Mouse (Mus musculus): Measurements from ENCODE around the gene St3gal3. TPM values are rescaled to one million over a fixed set of nuclear protein-coding genes. Genes with fewer than 3 reads are reported as not detected.

Gene St3gal3
- polyA plus RNA-seq (2014; fragmentation: Illumina TruSeq; extraction: RNeasy Lipid Tissue Mini Kit (QIAGEN cat#74804); ENCODE audit: low read depth, low replicate concordance): 2.4 TPM

DNA sequence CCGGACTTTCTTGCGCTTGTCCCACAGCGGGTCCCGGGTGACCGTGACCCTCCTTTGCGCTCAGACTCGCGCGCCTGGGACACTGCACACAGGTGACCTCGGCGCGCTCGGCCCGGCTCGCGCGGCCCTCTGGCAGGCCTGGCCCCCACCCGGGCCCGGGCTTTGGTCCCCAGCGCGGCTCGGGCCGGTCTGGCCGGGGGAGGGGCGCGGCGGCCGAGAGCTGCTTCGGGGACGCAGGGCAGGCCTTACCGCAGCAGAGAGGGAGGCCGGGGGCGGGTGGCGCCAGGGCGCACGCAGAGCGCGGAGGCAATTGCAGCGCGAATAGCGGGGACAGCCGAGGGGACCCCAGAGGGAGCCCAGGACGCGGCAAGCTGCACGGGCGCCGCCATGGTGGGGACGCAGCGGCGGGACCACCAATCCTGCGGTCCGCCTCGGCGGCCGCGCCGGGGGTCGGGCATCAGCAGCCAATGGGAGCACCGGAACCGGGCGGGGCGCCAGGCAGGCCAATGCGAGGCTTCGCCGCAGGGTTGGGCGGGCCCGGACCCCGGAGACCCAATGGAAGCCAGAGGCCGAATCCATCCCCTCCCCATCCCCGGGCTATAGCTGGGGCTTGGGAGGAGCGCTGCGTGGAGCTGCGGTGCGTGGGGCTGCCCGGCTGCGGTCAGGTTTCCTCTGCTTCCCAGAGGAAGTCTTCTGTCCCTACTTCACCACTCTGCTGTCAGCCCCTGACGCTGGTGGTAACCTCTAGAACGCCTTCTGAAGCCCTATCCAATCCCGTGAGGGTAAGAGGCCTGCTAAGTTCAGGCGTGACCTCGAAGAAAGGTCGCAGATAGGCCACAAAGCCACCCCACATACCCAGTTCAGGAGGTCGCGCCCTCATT lies at the start of gene St3gal3:
Gene St3gal3, minus strand, starts transcription at position 430 of the 881 bp plus-strand sequence.

DNA sequence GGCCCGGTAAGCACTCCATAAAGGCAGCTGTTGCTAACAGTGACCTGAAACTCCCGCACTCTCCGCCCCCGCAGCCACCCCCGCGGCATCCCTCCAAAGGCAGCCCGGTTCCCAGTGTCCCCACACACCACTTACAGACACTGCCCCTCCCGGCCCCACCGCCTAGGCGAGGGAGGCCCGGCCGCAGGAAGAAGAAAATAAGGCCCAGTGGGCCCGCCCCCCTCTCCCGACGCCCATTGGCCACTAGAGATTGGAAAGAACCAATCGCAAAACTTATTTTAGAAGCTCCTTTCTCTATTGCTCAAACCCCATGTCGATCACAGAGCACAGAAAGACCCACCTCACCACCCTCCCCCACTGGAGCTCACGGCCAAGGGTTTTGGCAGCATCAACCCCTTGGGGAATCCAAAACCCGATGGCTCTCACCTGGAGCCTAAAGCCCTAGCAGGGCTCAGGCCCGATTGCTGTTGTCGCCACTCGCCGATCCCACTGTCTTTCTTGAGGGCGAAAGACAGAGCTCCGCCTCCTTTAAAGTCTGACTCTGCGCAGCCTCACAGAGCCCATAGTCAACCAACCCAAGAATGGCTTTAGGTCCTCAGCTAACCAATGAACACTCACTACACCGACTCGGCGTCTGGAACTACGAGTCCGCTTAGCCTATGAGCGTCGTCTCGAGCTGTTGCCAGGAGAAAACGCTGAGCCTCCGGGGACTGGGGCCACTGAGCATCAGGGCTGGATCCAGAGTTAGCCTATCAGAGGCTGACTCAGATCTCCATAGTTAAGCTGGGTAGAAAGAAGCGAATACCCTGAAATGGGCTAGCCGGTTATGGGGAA lies 45.0 kb upstream of the St3gal3 start, which contains the start of gene Kdm4a:
Gene Kdm4a, minus strand, starts transcription at position 577 of the 834 bp plus-strand sequence.

DNA sequence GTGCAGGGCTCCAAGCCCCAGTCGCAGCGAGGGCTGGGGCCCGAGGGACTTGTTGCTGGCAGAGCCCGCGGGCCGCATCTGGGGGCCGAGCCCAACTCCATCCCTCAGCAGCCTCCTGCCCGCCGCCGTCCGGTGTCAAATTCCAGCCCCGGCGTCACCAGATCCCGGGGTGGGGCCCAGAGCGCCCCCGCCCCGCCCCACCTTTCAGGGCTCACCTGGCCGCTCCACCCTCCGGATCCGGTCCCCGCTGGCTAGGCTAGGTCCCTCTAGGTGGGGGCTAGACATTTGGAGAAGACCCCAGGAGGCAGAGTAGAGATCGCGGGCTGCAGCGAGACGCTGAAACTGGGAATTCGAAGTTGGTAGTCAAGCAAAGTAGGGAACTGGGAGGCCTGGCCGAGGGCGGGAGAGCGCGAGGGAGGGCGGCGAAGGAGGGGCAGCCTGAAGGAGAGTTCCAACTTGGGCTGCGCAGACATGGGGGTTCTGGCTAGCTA lies 205.3 kb downstream of the St3gal3 start, which contains the start of gene Artn:
Gene Artn, minus strand, starts transcription at position 373 of the 491 bp plus-strand sequence.

DNA sequence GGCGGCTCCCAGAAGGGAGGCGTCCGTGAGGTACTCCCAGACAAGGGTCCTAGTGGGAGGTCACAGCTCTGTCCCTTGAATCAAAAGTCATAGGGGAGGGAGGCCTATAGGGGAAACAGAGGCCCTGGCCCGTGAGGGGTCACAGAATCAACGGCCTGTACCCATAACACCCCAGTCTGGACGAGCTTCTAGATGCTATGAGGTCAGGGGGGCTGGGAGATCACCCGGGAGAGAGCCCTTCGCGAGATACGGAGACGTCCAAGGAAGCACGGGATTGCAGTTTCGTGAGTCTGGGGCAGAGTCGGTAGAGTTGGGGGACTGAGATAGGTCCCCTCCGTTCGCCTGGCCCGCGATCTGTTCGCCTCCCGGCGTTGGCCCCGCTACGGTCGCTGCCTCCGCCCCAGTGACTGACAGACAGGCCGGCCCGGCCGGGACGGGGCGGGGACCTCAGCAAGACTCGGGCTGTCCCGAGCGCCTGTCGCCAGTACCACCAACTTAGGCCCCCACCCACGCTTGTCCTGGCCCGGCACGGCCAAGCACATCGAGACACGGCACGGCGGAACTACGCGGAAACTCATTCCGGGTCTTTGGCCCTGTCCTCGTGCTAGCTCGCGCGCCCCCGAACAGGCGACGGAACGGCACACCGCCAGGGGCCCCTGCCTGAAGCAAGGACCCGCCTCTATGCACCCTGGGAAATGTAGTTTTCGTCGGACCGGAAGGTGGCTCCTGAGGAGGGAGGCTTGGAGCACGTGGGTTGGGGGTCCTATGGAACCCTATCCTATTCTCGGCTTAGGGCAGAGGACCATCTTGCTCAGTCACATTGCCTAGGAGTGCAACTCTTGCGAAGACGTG lies 219.9 kb downstream of the St3gal3 start, which contains the start of gene Ipo13:
Gene Ipo13, minus strand, starts transcription at position 409 of the 852 bp plus-strand sequence.

DNA sequence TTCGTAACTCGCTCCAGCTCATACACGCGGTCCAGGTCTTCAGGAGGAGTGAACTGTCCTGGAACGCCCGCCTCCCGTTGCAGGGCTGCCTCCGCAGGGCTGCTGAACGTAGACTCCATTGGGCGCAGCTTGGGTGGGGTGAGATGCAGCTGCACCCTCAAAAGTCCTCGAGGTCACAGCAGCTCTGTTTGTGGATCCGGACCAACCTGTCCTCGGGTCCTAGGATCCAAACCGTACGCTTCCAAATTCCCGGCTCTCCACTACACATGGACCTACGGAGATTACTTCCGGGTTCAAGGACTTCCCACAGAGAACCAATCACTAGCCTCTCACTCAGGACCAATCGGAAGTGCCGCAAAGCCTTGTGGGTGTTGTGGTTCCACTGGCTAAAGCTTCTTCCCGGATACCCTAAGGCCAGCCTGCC lies 243.0 kb downstream of the St3gal3 start, which contains the start of gene Dph2:
Gene Dph2, minus strand, starts transcription at position 295 of the 424 bp plus-strand sequence.

DNA sequence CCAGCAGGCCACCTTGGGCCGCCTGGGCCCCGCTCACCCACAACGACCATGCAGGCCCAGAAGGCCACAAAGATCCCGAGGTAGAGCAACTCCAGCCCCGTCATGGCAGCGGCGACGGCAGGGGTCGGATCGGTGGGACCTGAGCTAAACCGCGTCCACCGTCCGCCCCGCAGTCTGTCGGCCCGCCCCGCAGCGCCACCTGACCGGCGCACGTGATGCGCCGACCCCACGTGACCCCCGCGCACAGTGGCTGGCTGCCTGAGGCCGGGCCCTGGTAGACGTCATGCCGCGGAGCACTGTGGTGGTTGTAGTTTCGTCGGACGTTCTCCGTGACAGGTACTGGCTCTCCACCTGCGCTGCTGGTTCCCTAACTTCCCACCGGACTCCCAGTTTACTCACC lies 247.6 kb downstream of the St3gal3 start, which contains the start of gene Atp6v0b:
Gene Atp6v0b, minus strand, starts transcription at position 201 of the 400 bp plus-strand sequence.

DNA sequence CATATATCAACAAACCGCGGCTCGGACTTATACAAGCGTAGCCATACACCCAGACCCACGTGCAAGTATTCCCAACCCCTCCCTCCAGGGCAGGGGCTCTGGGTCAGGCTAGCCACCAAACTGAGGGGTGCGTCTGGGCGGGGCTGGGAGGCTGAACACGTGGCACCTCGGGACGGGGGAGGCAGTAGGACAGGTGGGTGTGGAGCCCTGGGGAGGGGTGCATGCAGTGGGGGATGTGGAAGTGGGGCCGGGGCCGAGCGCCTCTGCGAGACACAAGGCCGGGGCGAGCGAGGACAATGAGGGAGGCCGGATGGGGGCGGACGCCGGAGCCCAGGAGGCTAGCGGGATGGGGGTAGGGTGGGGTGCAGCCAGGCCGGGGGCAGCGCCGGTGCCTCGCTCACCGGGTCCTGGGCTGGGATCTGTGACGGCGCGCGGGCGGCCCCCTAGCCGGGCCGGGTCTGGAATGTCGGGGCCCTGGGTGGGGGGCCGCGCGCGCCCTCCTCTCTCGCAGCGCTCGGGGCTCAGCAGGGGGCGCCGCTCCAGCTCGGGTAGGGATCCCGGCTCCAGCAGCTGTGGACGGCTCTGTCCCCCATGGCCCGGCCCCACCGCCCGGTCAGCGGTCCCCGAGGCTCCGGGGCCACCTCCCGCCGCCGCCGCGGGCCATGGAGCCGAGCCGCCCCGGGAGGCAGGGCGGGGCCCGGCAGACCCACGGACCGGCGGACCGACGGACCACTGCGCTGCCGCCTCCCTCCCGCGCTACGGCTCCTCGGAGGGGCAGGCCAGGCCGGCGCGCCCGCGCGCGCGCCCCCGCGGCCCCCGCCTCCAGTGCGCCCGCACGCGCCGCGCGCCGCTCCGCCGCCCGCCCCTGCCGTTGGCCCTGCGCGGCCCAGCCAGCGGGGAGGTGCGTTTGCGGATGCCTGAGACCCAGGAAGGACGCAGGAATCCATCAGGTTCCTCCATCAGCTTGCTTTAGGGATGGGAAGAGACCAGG lies 251.7 kb downstream of the St3gal3 start, which contains the start of gene B4galt2:
Gene B4galt2, minus strand, starts transcription at position 787 of the 991 bp plus-strand sequence.

Other genes starting within 250 kb of the St3gal3 start
- 99.9 TPM for gene Atp6v0b, start 247.6 kb downstream of the St3gal3 start, polyA plus RNA-seq (2014; fragmentation: Illumina TruSeq; extraction: RNeasy Lipid Tissue Mini Kit (QIAGEN cat#74804); ENCODE audit: low read depth, low replicate concordance)
- 2.7 TPM for gene Dph2, start 242.9 kb downstream of the St3gal3 start, polyA plus RNA-seq (2014; fragmentation: Illumina TruSeq; extraction: RNeasy Lipid Tissue Mini Kit (QIAGEN cat#74804); ENCODE audit: low read depth, low replicate concordance)
- 2.4 TPM for gene Ipo13, start 219.9 kb downstream of the St3gal3 start, polyA plus RNA-seq (2014; fragmentation: Illumina TruSeq; extraction: RNeasy Lipid Tissue Mini Kit (QIAGEN cat#74804); ENCODE audit: low read depth, low replicate concordance)
- not detected for gene Artn, start 205.2 kb downstream of the St3gal3 start, polyA plus RNA-seq (2014; fragmentation: Illumina TruSeq; extraction: RNeasy Lipid Tissue Mini Kit (QIAGEN cat#74804); ENCODE audit: low read depth, low replicate concordance)
- gene Kdm4a, start 45.1 kb upstream of the St3gal3 start, polyA plus RNA-seq (2014; fragmentation: Illumina TruSeq; extraction: RNeasy Lipid Tissue Mini Kit (QIAGEN cat#74804); ENCODE audit: low read depth, low replicate concordance): 3.2 TPM
- 4.2 TPM for gene Ptprf, start 156.5 kb upstream of the St3gal3 start, polyA plus RNA-seq (2014; fragmentation: Illumina TruSeq; extraction: RNeasy Lipid Tissue Mini Kit (QIAGEN cat#74804); ENCODE audit: low read depth, low replicate concordance)

Measured in kidney, adult 10 weeks (tissue).